9 mouse cellular contexts compared by ENCODE assay signal in the genomic region with DNA sequence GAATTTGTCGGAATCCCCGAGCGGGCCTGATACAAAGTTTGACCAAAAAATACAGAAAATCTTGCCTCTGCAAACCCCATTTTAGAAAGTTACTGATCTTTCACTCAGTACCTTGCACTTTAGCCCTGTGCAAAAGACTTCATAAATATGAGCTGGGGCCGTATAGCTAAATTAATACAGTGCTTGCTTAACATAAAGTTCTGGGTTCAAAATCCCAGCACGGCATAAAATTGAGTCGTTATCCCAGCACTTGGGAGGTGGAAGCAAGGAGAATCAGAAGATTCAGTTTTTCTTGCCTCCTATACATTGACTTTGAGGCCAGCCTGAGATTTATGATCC. TPM values are rescaled to one million over a fixed set of nuclear protein-coding genes. Genes with fewer than 3 reads are reported as not detected.
DNase-seq lines count a peak whose midpoint lies in the region; ATAC-seq and TF ChIP-seq lines count a peak whose summit lies in the region.
"Had no signal": no experiment of that assay in that cellular context is flagged by ENCODE, and none has a peak within 500 bp of the region (broad histone marks: within the 10 kb centered on the region; RNA-seq: fewer than 3 reads in every experiment).

No protein-coding gene starts in this region.

- H3K36me3 ChIP-seq in kidney, adult 2 months (ENCODE audit: control insufficient read depth, insufficient read depth, low read length): peaks cover 2% of the 10 kb centered on the region; the same call in 1 of the 2 replicates
- peaks cover 12% of the 10 kb centered on the region for H3K36me3 ChIP-seq in midbrain, embryonic 14.5 days (ENCODE audit: control insufficient read depth, insufficient read depth, low read length)

- peaks cover 33% of the 10 kb centered on the region for H3K4me1 ChIP-seq in kidney, adult 2 months (ENCODE audit: control insufficient read depth, insufficient read depth, low read length)
- H3K4me1 ChIP-seq in brown adipose tissue, adult 24 weeks (ENCODE audit: control insufficient read depth, insufficient read depth, insufficient read length, low read length): peaks cover 12% of the 10 kb centered on the region
- H3K4me1 ChIP-seq in midbrain, embryonic 14.5 days (ENCODE audit: control insufficient read depth, insufficient read depth, low read length): peaks cover 25% of the 10 kb centered on the region

- 4% methylated on average over 6 of the region's 6 CpGs for WGBS in kidney, adult 2 months
- WGBS in midbrain, embryonic 14.5 days: 10% methylated on average over 6 of the region's 6 CpGs

- TF ChIP-seq CTCF in kidney, adult 2 months (conservative IDR thresholded peaks at IDR 0.05; ENCODE audit: insufficient read depth, insufficient read length, low read depth, low read length): no peak

- peak; percentile 43 for ATAC-seq in inflammation-experienced regulatory T-cells, adult 6 months
- peak; percentile 34; the same call in 1 of the 2 replicates for ATAC-seq in midbrain, embryonic 14.5 days (ENCODE audit: low FRiP score, low TSS enrichment)
- no peak; the same call in 1 of the 2 replicates for ATAC-seq in granulocyte monocyte progenitor cell, adult 5-6 weeks (replicated peaks; ENCODE audit: poor library complexity, severe bottlenecking)

- H3K27ac ChIP-seq in kidney, adult 2 months (ENCODE audit: insufficient read depth, low read depth, low read length): peak overlapping the region; percentile 91
- H3K27ac ChIP-seq in brown adipose tissue, adult 24 weeks (replicated peaks; ENCODE audit: low read depth, low read length): peak overlapping the region; percentile 65
- H3K27ac ChIP-seq in midbrain, embryonic 14.5 days (replicated peaks; ENCODE audit: low read depth, low read length): no peak overlapping the region

- H3K4me2 ChIP-seq in midbrain, embryonic 14.5 days (ENCODE audit: low read length): peak overlapping the region; percentile 85

- no peak for DNase-seq in kidney, adult 2 months
- DNase-seq in kidney, adult 11 months: no peak
- no peak for DNase-seq in midbrain, embryonic 14.5 days
- DNase-seq in embryo, embryonic 9.5 days (ENCODE audit: extremely low spot score): no peak
- no peak for DNase-seq in layer of hippocampus, adult 9-10 months (ENCODE audit: low spot score)

- no peaks in the 10 kb centered on the region for H3K27me3 ChIP-seq in kidney, adult 2 months (replicated peaks; ENCODE audit: control insufficient read depth, insufficient read depth, low read length)
- no peaks in the 10 kb centered on the region for H3K27me3 ChIP-seq in midbrain, embryonic 14.5 days (ENCODE audit: control insufficient read depth, insufficient read depth, low read length)
- H3K27me3 ChIP-seq: Patski had no signal

- TF ChIP-seq POLR2A in kidney, adult 2 months (IDR thresholded peaks at IDR 0.05; ENCODE audit: low read depth, low read length): no peak

- no peaks in the 10 kb centered on the region for H3K9me3 ChIP-seq in midbrain, embryonic 14.5 days (ENCODE audit: control insufficient read depth, low read length)

- H3K9ac ChIP-seq in midbrain, embryonic 14.5 days (replicated peaks; ENCODE audit: low read length): peak overlapping the region; percentile 34; the same call in 1 of the 2 replicates

- peak overlapping the region; percentile 76 for H3K4me3 ChIP-seq in kidney, adult 2 months (ENCODE audit: insufficient read depth, low read depth, low read length)
- H3K4me3 ChIP-seq in brown adipose tissue, adult 24 weeks (ENCODE audit: insufficient read depth, low read depth, low read length): peak overlapping the region; percentile 97
- H3K4me3 ChIP-seq in midbrain, embryonic 14.5 days (replicated peaks; ENCODE audit: low read depth, low read length): peak overlapping the region; percentile 79

RNA-seq across cellular contexts. Expression of a gene that starts 0.3 kb away (rescaled TPM):
- polyA plus RNA-seq in kidney, adult 2 months (2012; rRNA removed): 2,926 and 3,067 TPM in 2 replicates
- 444 and 532 TPM in 2 replicates for polyA plus RNA-seq in brown adipose tissue, adult 24 weeks (2012; ENCODE audit: insufficient read depth, insufficient read length, missing spikeins)
- polyA plus RNA-seq in inflammation-experienced regulatory T-cells, adult 6 months (2017; shearing (Covaris generic)): 100 to 1,000 TPM; 297 to 370 (median 348) TPM
- polyA plus RNA-seq in midbrain, embryonic 14.5 days (2014; fragmentation: Nextera tagmentation; extraction: Ambion mirVana): 638 and 660 TPM in 2 replicates
- 398 and 454 TPM in 2 replicates for total RNA-seq in granulocyte monocyte progenitor cell, adult 5-6 weeks (2014; fragmentation: Nextera tagmentation)
- 580 and 694 TPM in 2 replicates for total RNA-seq in granulocyte monocyte progenitor cell, adult 5-6 weeks (2017)

RNA-seq across cellular contexts. Expression of a gene that starts 24.0 kb away (rescaled TPM):
- 2.5 and 3.9 TPM in 2 replicates for polyA plus RNA-seq in kidney, adult 2 months (2012; rRNA removed)
- polyA plus RNA-seq in brown adipose tissue, adult 24 weeks (2012; ENCODE audit: insufficient read depth, insufficient read length, missing spikeins): 7.7 and 12.5 TPM in 2 replicates
- 10 to 100 TPM; 40.6 to 99.0 (median 47.2) TPM for polyA plus RNA-seq in inflammation-experienced regulatory T-cells, adult 6 months (2017; shearing (Covaris generic))
- polyA plus RNA-seq in midbrain, embryonic 14.5 days (2014; fragmentation: Nextera tagmentation; extraction: Ambion mirVana): 94.4 and 110 TPM in 2 replicates
- total RNA-seq in granulocyte monocyte progenitor cell, adult 5-6 weeks (2014; fragmentation: Nextera tagmentation): 190 and 192 TPM in 2 replicates
- total RNA-seq in granulocyte monocyte progenitor cell, adult 5-6 weeks (2017): 397 and 446 TPM in 2 replicates

RNA-seq across cellular contexts. Expression of a gene that starts 33.6 kb away (rescaled TPM):
- polyA plus RNA-seq in kidney, adult 2 months (2012; rRNA removed): 282 and 478 TPM in 2 replicates
- polyA plus RNA-seq in brown adipose tissue, adult 24 weeks (2012; ENCODE audit: insufficient read depth, insufficient read length, missing spikeins): 971 and 1,048 TPM in 2 replicates
- 1,000 to 10,000 TPM in 1 of 3 experiments, 100 to 1,000 TPM in 2; 680 to 1,098 (median 710) TPM for polyA plus RNA-seq in inflammation-experienced regulatory T-cells, adult 6 months (2017; shearing (Covaris generic))
- 378 and 430 TPM in 2 replicates for polyA plus RNA-seq in midbrain, embryonic 14.5 days (2014; fragmentation: Nextera tagmentation; extraction: Ambion mirVana)
- 255 and 303 TPM in 2 replicates for total RNA-seq in granulocyte monocyte progenitor cell, adult 5-6 weeks (2014; fragmentation: Nextera tagmentation)
- 264 and 283 TPM in 2 replicates for total RNA-seq in granulocyte monocyte progenitor cell, adult 5-6 weeks (2017)

RNA-seq across cellular contexts. Expression of a gene that starts 55.3 kb away (rescaled TPM):
- 9.1 and 10.4 TPM in 2 replicates for polyA plus RNA-seq in kidney, adult 2 months (2012; rRNA removed)
- 2.7 and 4.5 TPM in 2 replicates for polyA plus RNA-seq in brown adipose tissue, adult 24 weeks (2012; ENCODE audit: insufficient read depth, insufficient read length, missing spikeins)
- polyA plus RNA-seq in inflammation-experienced regulatory T-cells, adult 6 months (2017; shearing (Covaris generic)): 10 to 100 TPM in 2 of 3 experiments, 1 to 10 TPM in 1; 8.5 to 18.5 (median 16.4) TPM
- 5.4 and 5.9 TPM in 2 replicates for polyA plus RNA-seq in midbrain, embryonic 14.5 days (2014; fragmentation: Nextera tagmentation; extraction: Ambion mirVana)
- 11.4 TPM in 1 of 2 replicates, not detected in the other for total RNA-seq in granulocyte monocyte progenitor cell, adult 5-6 weeks (2014; fragmentation: Nextera tagmentation)
- 0.26 and 0.43 TPM in 2 replicates for total RNA-seq in granulocyte monocyte progenitor cell, adult 5-6 weeks (2017)

RNA-seq across cellular contexts. Expression of a gene that starts 56.4 kb away (rescaled TPM):
- 28.8 and 30.3 TPM in 2 replicates for polyA plus RNA-seq in kidney, adult 2 months (2012; rRNA removed)
- 49.4 and 64.1 TPM in 2 replicates for polyA plus RNA-seq in brown adipose tissue, adult 24 weeks (2012; ENCODE audit: insufficient read depth, insufficient read length, missing spikeins)
- 1 to 10 TPM; 4.5 to 8.3 (median 5.2) TPM for polyA plus RNA-seq in inflammation-experienced regulatory T-cells, adult 6 months (2017; shearing (Covaris generic))
- 16.3 and 20.6 TPM in 2 replicates for polyA plus RNA-seq in midbrain, embryonic 14.5 days (2014; fragmentation: Nextera tagmentation; extraction: Ambion mirVana)
- 31.0 and 32.4 TPM in 2 replicates for total RNA-seq in granulocyte monocyte progenitor cell, adult 5-6 weeks (2014; fragmentation: Nextera tagmentation)
- 19.2 and 27.0 TPM in 2 replicates for total RNA-seq in granulocyte monocyte progenitor cell, adult 5-6 weeks (2017)
